Mouse (Mus musculus) embryonic facial prominence, embryonic 11.5 days (tissue): ENCODE results near the gene Moxd2. TPM values are rescaled to one million over a fixed set of nuclear protein-coding genes. Genes with fewer than 3 reads are reported as not detected.

Experiments used
- polyA plus RNA-seq: library from polyadenylated mRNA; unstranded; fragments of >200 nt; fragmentation: Nextera tagmentation; extraction: Ambion mirVana; gene quantifications from 2 replicates; pipeline ENCODE4 v1.2.1, GENCODE M21; 2014

The Moxd2 gene
- polyA plus RNA-seq, 1 experiment from 2014 or later: not detected

Other genes starting within 250 kb of the Moxd2 start
- gene Prss58, start 12.9 kb upstream of the Moxd2 start, polyA plus RNA-seq: not detected in 2 replicates
- not detected in 2 replicates for gene 1700074P13Rik, start 53.1 kb upstream of the Moxd2 start, polyA plus RNA-seq
- not detected in 2 replicates for gene Gm4744, start 64.4 kb upstream of the Moxd2 start, polyA plus RNA-seq
- gene 1810009J06Rik, start 77.3 kb upstream of the Moxd2 start, polyA plus RNA-seq: not detected in 2 replicates
- gene Gm2663, start 112.0 kb upstream of the Moxd2 start, polyA plus RNA-seq: not detected in 2 replicates
- not detected in 2 replicates for gene 2210010C04Rik, start 148.0 kb upstream of the Moxd2 start, polyA plus RNA-seq